Mouse (Mus musculus) kidney, postnatal 14 days (tissue): ENCODE data around the gene Chrm2.

Experiments
- DNase-seq: peaks from one replicate; pipeline ENCODE4 v3.0.0; 2022; ENCODE audit warnings: mixed read lengths

Gene Chrm2

DNA sequence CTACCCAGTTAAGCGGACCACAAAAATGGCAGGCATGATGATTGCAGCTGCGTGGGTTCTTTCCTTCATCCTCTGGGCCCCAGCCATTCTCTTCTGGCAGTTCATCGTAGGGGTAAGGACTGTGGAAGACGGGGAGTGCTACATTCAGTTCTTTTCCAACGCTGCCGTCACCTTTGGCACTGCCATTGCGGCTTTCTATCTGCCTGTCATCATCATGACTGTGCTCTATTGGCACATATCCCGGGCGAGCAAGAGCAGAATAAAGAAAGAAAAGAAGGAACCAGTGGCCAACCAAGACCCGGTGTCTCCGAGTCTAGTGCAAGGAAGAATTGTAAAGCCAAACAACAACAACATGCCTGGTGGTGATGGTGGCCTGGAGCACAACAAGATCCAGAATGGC, 135.7 kb downstream of the Chrm2 start:
- no peak for DNase-seq

DNA sequence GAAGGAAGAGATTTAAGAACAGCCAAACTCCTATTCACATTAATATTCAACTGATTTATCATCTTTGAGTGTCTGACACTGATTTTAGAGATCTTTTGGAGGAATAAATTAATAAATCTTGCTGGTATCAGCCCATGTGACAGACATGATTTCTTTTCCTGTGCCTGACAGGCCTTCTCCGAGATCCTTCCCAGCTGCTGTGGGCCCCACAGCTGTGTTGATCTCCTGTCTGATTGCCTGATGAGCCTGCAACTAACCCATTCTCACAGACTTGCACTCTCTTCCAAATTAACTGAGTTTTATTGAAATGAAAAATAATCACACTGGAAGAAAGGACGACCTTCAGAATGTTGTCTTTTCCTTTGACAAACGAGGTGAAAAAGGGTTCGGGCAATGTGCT, 140.6 kb downstream of the Chrm2 start:
- DNase-seq, result peak; percentile 33

DNA sequence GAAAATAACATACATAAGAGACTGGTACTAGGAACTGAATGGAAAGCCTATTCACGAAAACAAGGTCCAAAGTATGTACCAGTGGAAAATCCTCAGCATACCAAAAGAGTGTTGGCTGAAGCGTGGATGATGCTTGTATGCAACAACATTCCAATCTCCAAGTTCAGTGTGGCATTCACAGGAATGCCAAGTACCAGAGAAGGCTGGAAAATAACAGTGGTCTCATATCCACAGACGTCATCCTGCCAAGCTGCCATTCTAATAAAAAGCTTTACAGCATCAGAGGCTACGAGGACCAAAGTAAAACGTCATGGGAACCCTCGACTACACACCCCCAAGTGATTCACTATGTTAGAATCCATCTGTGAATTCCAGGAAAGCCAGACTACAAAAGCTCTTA, 153.4 kb downstream of the Chrm2 start:
- no peak for DNase-seq

DNA sequence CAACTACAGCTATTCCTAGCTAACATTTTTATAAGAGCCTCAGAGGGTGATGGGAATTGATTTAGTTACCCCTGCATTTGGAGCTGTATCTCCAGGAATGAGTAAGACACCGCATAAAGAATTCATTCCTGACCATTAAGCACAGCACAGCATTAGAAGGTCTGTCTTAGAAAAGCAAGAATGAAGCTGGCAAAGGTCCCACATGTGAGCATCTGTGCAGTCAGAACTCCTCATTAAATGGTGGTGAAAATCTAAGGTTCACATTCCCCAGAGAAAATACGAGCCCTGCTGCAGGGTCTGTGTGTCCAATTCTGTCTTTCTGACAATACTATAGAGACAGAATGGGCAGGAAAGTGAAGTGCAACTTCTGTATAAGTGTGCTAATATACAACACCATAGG, 179.0 kb downstream of the Chrm2 start:
- no peak for DNase-seq
